Mouse (Mus musculus) intestine, embryonic 16.5 days (tissue): ENCODE measurements around the gene Scamp5. TPM values are rescaled to one million over a fixed set of nuclear protein-coding genes. Genes with fewer than 3 reads are reported as not detected.
A peak's percentile ranks its signal among the peaks of the same experiment; 100 is the strongest.

ENCODE experiments used
- ATAC-seq: fragments of 200-750 bp; cut with Nextera tagmentation; 2 replicates; pipeline ENCODE4 v1.8.0; 2017; ENCODE audit warnings: moderate TSS enrichment, moderate library complexity
- H3K27ac ChIP-seq: fragments of 300-500 bp; sonication (generic); 2 replicates; pipeline ENCODE4 v1.5.1; 2014; ENCODE audit warnings: mild to moderate bottlenecking, low read length
- H3K27me3 ChIP-seq: fragments of 300-500 bp; sonication (generic); replicated peaks from 2 replicates; pipeline ENCODE4 v1.6.1; 2014; ENCODE audit warnings: low read length, control low read depth, mixed read lengths; ENCODE audit not compliant: control insufficient read depth, insufficient read depth
- H3K36me3 ChIP-seq: fragments of 300-500 bp; sonication (generic); 2 replicates; pipeline ENCODE4 v1.6.1; 2014; ENCODE audit warnings: low read length, control low read depth; ENCODE audit not compliant: control insufficient read depth, insufficient read depth
- H3K4me1 ChIP-seq: fragments of 300-500 bp; sonication (generic); 2 replicates; pipeline ENCODE4 v1.6.1; 2014; ENCODE audit warnings: low read length, control low read depth, mixed read lengths; ENCODE audit not compliant: control insufficient read depth, insufficient read depth
- H3K4me2 ChIP-seq: fragments of 300-500 bp; sonication (generic); 2 replicates; pipeline ENCODE4 v1.6.1; 2014; ENCODE audit warnings: low read depth, low read length, control low read depth
- H3K4me3 ChIP-seq: fragments of 300-500 bp; sonication (generic); 2 replicates; pipeline ENCODE4 v1.5.1; 2014; ENCODE audit warnings: mild to moderate bottlenecking, low read length
- H3K9ac ChIP-seq: fragments of 300-500 bp; sonication (generic); 2 replicates; pipeline ENCODE4 v1.6.1; 2014; ENCODE audit warnings: low read depth, low read length
- H3K9me3 ChIP-seq: fragments of 300-500 bp; sonication (generic); 2 replicates; pipeline ENCODE4 v1.6.1; 2016; ENCODE audit warnings: low read length, control low read depth; ENCODE audit not compliant: control insufficient read depth
- WGBS: fragments of 180-500 bp; shearing (Covaris S2); extraction: QIAGEN DNeasy Blood & Tissue Kit; methylation state at CpG from one replicate; pipeline ENCODE4 v1.1.7; 2014; 5-methylcytosine and 5-hydroxymethylcytosine counted together
- polyA plus RNA-seq: library from polyadenylated mRNA; unstranded; fragments of >200 nt; fragmentation: Nextera tagmentation; extraction: Ambion mirVana; gene quantifications from 2 replicates; pipeline ENCODE4 v1.2.1, GENCODE M21; 2015

Scamp5 gene
- polyA plus RNA-seq, 1 experiment from 2014 or later: 15.2 TPM

GRCm38 (mm10) chr9:57462866-57463265 lies 5.0 kb downstream of the Scamp5 start:
- no peaks in the 10 kb centered on the region for H3K27me3 ChIP-seq
- peak; percentile 80 for ATAC-seq
- no peaks in the 10 kb centered on the region; the same call in 1 of the 2 replicates for H3K36me3 ChIP-seq
- 59% methylated on average over 6 of the region's 6 CpGs for WGBS
- H3K4me3 ChIP-seq: no peak overlapping the region
- H3K9ac ChIP-seq: no peak overlapping the region
- peak overlapping the region; percentile 32 for H3K4me2 ChIP-seq
- H3K9me3 ChIP-seq: no peaks in the 10 kb centered on the region
- H3K4me1 ChIP-seq: peaks cover 9% of the 10 kb centered on the region; the same call in 1 of the 2 replicates
- peak overlapping the region; percentile 78 for H3K27ac ChIP-seq

- no peaks in the 10 kb centered on the region; the same call in 1 of the 2 replicates for H3K36me3 ChIP-seq
- H3K27me3 ChIP-seq: no peaks in the 10 kb centered on the region
- ATAC-seq: no peak
- no peaks in the 10 kb centered on the region for H3K9me3 ChIP-seq
- 85% methylated on average over 2 of the region's 2 CpGs for WGBS
- no peak overlapping the region for H3K4me3 ChIP-seq
- H3K4me2 ChIP-seq: no peak overlapping the region
- H3K9ac ChIP-seq: no peak overlapping the region
- H3K27ac ChIP-seq: no peak overlapping the region
- no peaks in the 10 kb centered on the region for H3K4me1 ChIP-seq
These were observed 8.2 kb downstream of the Scamp5 start for GRCm38 (mm10) chr9:57459707-57460106.

GRCm38 (mm10) chr9:57453516-57453915 lies 14.3 kb downstream of the Scamp5 start:
- 86% methylated on average over 4 of the region's 4 CpGs for WGBS
- ATAC-seq: no peak

GRCm38 (mm10) chr9:57452624-57453462 lies 15.0 kb downstream of the Scamp5 start:
- Histone ChIP-seq H3K4me2 (no peak overlapping the region), H3K27me3 (no peaks in the 10 kb centered on the region), H3K9me3 (no peaks in the 10 kb centered on the region), H3K9ac (no peak overlapping the region), H3K36me3 (peaks cover 5% of the 10 kb centered on the region; the same call in 1 of the 2 replicates), H3K4me3 (no peak overlapping the region), H3K27ac (no peak overlapping the region), H3K4me1 (no peaks in the 10 kb centered on the region; the same call in 1 of the 2 replicates)
- ATAC-seq: peak; percentile 64
- 68% methylated on average over 8 of the region's 8 CpGs for WGBS

More at GRCm38 (mm10) chr9:57453516-57453915, 14.3 kb downstream of the Scamp5 start:
- Histone ChIP-seq H3K9me3 (no peaks in the 10 kb centered on the region), H3K27me3 (no peaks in the 10 kb centered on the region), H3K4me2 (no peak overlapping the region), H3K4me3 (no peak overlapping the region), H3K27ac (no peak overlapping the region), H3K9ac (no peak overlapping the region), H3K36me3 (peaks cover 5% of the 10 kb centered on the region; the same call in 1 of the 2 replicates), H3K4me1 (no peaks in the 10 kb centered on the region; the same call in 1 of the 2 replicates)

GRCm38 (mm10) chr9:57449715-57450114 lies 18.1 kb downstream of the Scamp5 start:
- H3K9ac ChIP-seq: no peak overlapping the region
- WGBS: 64% methylated on average over 1 of the region's 1 CpGs
- no peak overlapping the region for H3K4me3 ChIP-seq
- no peak overlapping the region for H3K4me2 ChIP-seq
- peaks cover 5% of the 10 kb centered on the region for H3K36me3 ChIP-seq
- H3K27ac ChIP-seq: no peak overlapping the region
- H3K27me3 ChIP-seq: no peaks in the 10 kb centered on the region
- no peaks in the 10 kb centered on the region for H3K9me3 ChIP-seq
- H3K4me1 ChIP-seq: no peaks in the 10 kb centered on the region; the same call in 1 of the 2 replicates
- ATAC-seq: no peak

GRCm38 (mm10) chr9:57440620-57441019 lies 27.2 kb downstream of the Scamp5 start:
- no peaks in the 10 kb centered on the region; the same call in 1 of the 2 replicates for H3K36me3 ChIP-seq
- H3K4me3 ChIP-seq: no peak overlapping the region
- no peak overlapping the region for H3K4me2 ChIP-seq
- no peak for ATAC-seq
- no peak overlapping the region for H3K27ac ChIP-seq
- WGBS: 94% methylated on average over 1 of the region's 1 CpGs
- no peaks in the 10 kb centered on the region; the same call in 1 of the 2 replicates for H3K4me1 ChIP-seq
- H3K27me3 ChIP-seq: no peaks in the 10 kb centered on the region
- no peak overlapping the region for H3K9ac ChIP-seq
- no peaks in the 10 kb centered on the region for H3K9me3 ChIP-seq

- H3K9ac ChIP-seq: peak within 1 kb of the TSS; percentile 75
- no peaks in the 10 kb centered on the region for H3K9me3 ChIP-seq
- H3K27ac ChIP-seq: peak within 1 kb of the TSS; percentile 62
- no peaks in the 10 kb centered on the region for H3K27me3 ChIP-seq
- no peaks in the 10 kb centered on the region; the same call in 1 of the 2 replicates for H3K4me1 ChIP-seq
- WGBS: 2% methylated on average over 32 of the region's 32 CpGs
- peak within 1 kb of the TSS; percentile 54 for H3K4me3 ChIP-seq
- ATAC-seq: peak; percentile 98
- no peaks in the 10 kb centered on the region for H3K36me3 ChIP-seq
- peak within 1 kb of the TSS; percentile 70 for H3K4me2 ChIP-seq
These were observed 28.2 kb downstream of the Scamp5 start, which contains the start of gene Ppcdc for GRCm38 (mm10) chr9:57439522-57440295. Gene Ppcdc, minus strand, starts transcription at chr9:57440124.

- H3K4me3 ChIP-seq: peak overlapping the region; percentile 54
- 36% methylated on average over 7 of the region's 7 CpGs for WGBS
- no peaks in the 10 kb centered on the region for H3K36me3 ChIP-seq
- H3K9me3 ChIP-seq: no peaks in the 10 kb centered on the region
- ATAC-seq: no peak
- H3K9ac ChIP-seq: peak overlapping the region; percentile 75
- H3K4me2 ChIP-seq: peak overlapping the region; percentile 70
- peaks cover under 1% of the 10 kb centered on the region for H3K4me1 ChIP-seq
- H3K27me3 ChIP-seq: no peaks in the 10 kb centered on the region
- peak overlapping the region; percentile 62 for H3K27ac ChIP-seq
These were observed 28.8 kb downstream of the Scamp5 start for GRCm38 (mm10) chr9:57439083-57439482.
